Mouse (Mus musculus): ENCODE measurements around the gene Gm20431.
"Not testable (repeated sequence)": the region's sequence is repeated elsewhere in the genome, so short reads cannot be mapped to it uniquely, and the experiment has no call there.

DNA sequence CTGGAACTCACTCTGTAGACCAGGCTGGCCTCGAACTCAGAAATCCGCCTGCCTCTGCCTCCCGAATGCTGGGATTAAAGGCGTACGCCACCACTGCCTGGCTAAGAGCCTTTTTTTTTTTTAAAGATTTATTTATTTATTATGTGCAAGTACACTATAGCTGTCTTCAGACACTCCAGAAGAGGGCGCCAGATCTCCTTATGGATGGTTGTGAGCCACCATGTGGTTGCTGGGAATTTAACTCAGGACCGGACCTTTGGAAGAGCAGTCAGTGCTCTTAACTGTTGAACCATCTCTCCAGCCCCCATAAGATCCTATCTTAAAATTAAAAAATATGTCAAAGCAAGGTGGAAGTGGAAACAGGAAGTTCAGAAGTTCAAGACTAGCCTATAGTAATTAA lies 48.0 kb downstream of the Gm20431 start:
- not testable (repeated sequence) for TF ChIP-seq CTCF (IDR thresholded peaks at IDR 0.05; ENCODE audit: control insufficient read depth, insufficient read depth, insufficient replicate concordance, low read depth, low read length); POLR2A (IDR thresholded peaks at IDR 0.05; ENCODE audit: control insufficient read depth, low read depth, low read length)

Data from testis, adult 2 months (tissue).